Mouse (Mus musculus): ENCODE measurements around the gene Ccdc190. TPM values are rescaled to one million over a fixed set of nuclear protein-coding genes. Genes with fewer than 3 reads are reported as not detected.

Ccdc190 gene
- polyA plus RNA-seq, 1 experiment from 2014 or later, result 5.7 TPM

- no peak overlapping the region for H3K27ac ChIP-seq (ENCODE audit: low read length)
- no peaks in the 10 kb centered on the region for H3K9me3 ChIP-seq (replicated peaks; ENCODE audit: control insufficient read depth, low read length, poor library complexity, severe bottlenecking)
- no peak for ATAC-seq
- WGBS, result 40% methylated on average over 8 of the region's 8 CpGs
- H3K36me3 ChIP-seq (ENCODE audit: control insufficient read depth, insufficient read depth, low read length), result no peaks in the 10 kb centered on the region
- no peak overlapping the region for H3K4me2 ChIP-seq (ENCODE audit: low read length)
- no peak overlapping the region for H3K9ac ChIP-seq (ENCODE audit: low read depth, low read length)
- no peak overlapping the region for H3K4me3 ChIP-seq (ENCODE audit: low read depth, low read length)
- peaks cover 5% of the 10 kb centered on the region; the same call in 1 of the 2 replicates for H3K27me3 ChIP-seq (ENCODE audit: control insufficient read depth, insufficient read depth, low read depth, low read length)
- no peaks in the 10 kb centered on the region; the same call in 1 of the 2 replicates for H3K4me1 ChIP-seq (ENCODE audit: control insufficient read depth, insufficient read depth, low read length)
Observed at GRCm38 (mm10) chr1:169921710-169922211, 6.7 kb upstream of the Ccdc190 start.

GRCm38 (mm10) chr1:169924567-169924966 is 3.9 kb upstream of the Ccdc190 start:
- H3K27ac ChIP-seq (ENCODE audit: low read length), result no peak overlapping the region
- no peaks in the 10 kb centered on the region for H3K4me1 ChIP-seq (ENCODE audit: control insufficient read depth, insufficient read depth, low read length)
- no peaks in the 10 kb centered on the region for H3K36me3 ChIP-seq (ENCODE audit: control insufficient read depth, insufficient read depth, low read length)
- 82% methylated on average over 2 of the region's 2 CpGs for WGBS
- H3K9me3 ChIP-seq (replicated peaks; ENCODE audit: control insufficient read depth, low read length, poor library complexity, severe bottlenecking), result no peaks in the 10 kb centered on the region
- no peak overlapping the region for H3K4me2 ChIP-seq (ENCODE audit: low read length)
- ATAC-seq, result no peak
- no peak overlapping the region for H3K4me3 ChIP-seq (ENCODE audit: low read depth, low read length)
- H3K27me3 ChIP-seq (ENCODE audit: control insufficient read depth, insufficient read depth, low read depth, low read length), result peaks cover 5% of the 10 kb centered on the region; the same call in 1 of the 2 replicates
- H3K9ac ChIP-seq (ENCODE audit: low read depth, low read length), result no peak overlapping the region

- WGBS, result 19% methylated on average over 8 of the region's 8 CpGs
- H3K9me3 ChIP-seq (replicated peaks; ENCODE audit: control insufficient read depth, low read length, poor library complexity, severe bottlenecking), result no peaks in the 10 kb centered on the region
- H3K36me3 ChIP-seq (ENCODE audit: control insufficient read depth, insufficient read depth, low read length), result no peaks in the 10 kb centered on the region
- H3K4me2 ChIP-seq (ENCODE audit: low read length), result peak overlapping the region; percentile 30; the same call in 1 of the 2 replicates
- no peak overlapping the region for H3K4me3 ChIP-seq (ENCODE audit: low read depth, low read length)
- H3K4me1 ChIP-seq (ENCODE audit: control insufficient read depth, insufficient read depth, low read length), result peaks cover 10% of the 10 kb centered on the region
- no peak overlapping the region for H3K9ac ChIP-seq (ENCODE audit: low read depth, low read length)
- peak overlapping the region; percentile 15; the same call in 1 of the 2 replicates for H3K27ac ChIP-seq (ENCODE audit: low read length)
- ATAC-seq, result peak; percentile 68
- H3K27me3 ChIP-seq (ENCODE audit: control insufficient read depth, insufficient read depth, low read depth, low read length), result no peaks in the 10 kb centered on the region
Observed at GRCm38 (mm10) chr1:169927753-169928369, 587 bp upstream of the Ccdc190 start.

- Histone ChIP-seq H3K27ac (ENCODE audit: low read length) (peak overlapping the region; percentile 69), H3K4me2 (ENCODE audit: low read length) (peak overlapping the region; percentile 25; the same call in 1 of the 2 replicates)
- no peak for ATAC-seq
Observed at GRCm38 (mm10) chr1:169931698-169932097, 3.2 kb downstream of the Ccdc190 start.

GRCm38 (mm10) chr1:169932122-169932746 is 3.8 kb downstream of the Ccdc190 start:
- Histone ChIP-seq H3K4me2 (ENCODE audit: low read length) (peak overlapping the region; percentile 25), H3K9me3 (replicated peaks; ENCODE audit: control insufficient read depth, low read length, poor library complexity, severe bottlenecking) (no peaks in the 10 kb centered on the region), H3K4me3 (ENCODE audit: low read depth, low read length) (no peak overlapping the region), H3K4me1 (ENCODE audit: control insufficient read depth, insufficient read depth, low read length) (peaks cover 21% of the 10 kb centered on the region), H3K27ac (ENCODE audit: low read length) (peak overlapping the region; percentile 69), H3K27me3 (ENCODE audit: control insufficient read depth, insufficient read depth, low read depth, low read length) (no peaks in the 10 kb centered on the region), H3K9ac (ENCODE audit: low read depth, low read length) (peak overlapping the region; percentile 30; the same call in 1 of the 2 replicates), H3K36me3 (ENCODE audit: control insufficient read depth, insufficient read depth, low read length) (no peaks in the 10 kb centered on the region)
- ATAC-seq, result peak; percentile 51; the same call in 1 of the 2 replicates
- 38% methylated on average over 7 of the region's 7 CpGs for WGBS

More at GRCm38 (mm10) chr1:169931698-169932097, 3.2 kb downstream of the Ccdc190 start:
- Histone ChIP-seq H3K9me3 (replicated peaks; ENCODE audit: control insufficient read depth, low read length, poor library complexity, severe bottlenecking) (no peaks in the 10 kb centered on the region), H3K36me3 (ENCODE audit: control insufficient read depth, insufficient read depth, low read length) (no peaks in the 10 kb centered on the region), H3K9ac (ENCODE audit: low read depth, low read length) (no peak overlapping the region; the same call in 1 of the 2 replicates), H3K4me1 (ENCODE audit: control insufficient read depth, insufficient read depth, low read length) (peaks cover 21% of the 10 kb centered on the region), H3K4me3 (ENCODE audit: low read depth, low read length) (no peak overlapping the region), H3K27me3 (ENCODE audit: control insufficient read depth, insufficient read depth, low read depth, low read length) (no peaks in the 10 kb centered on the region)
- 82% methylated on average over 7 of the region's 7 CpGs for WGBS

GRCm38 (mm10) chr1:169934005-169934725 is 5.7 kb downstream of the Ccdc190 start:
- Histone ChIP-seq H3K36me3 (ENCODE audit: control insufficient read depth, insufficient read depth, low read length) (no peaks in the 10 kb centered on the region), H3K4me2 (ENCODE audit: low read length) (peak overlapping the region; percentile 49), H3K27ac (ENCODE audit: low read length) (peak overlapping the region; percentile 85), H3K4me3 (ENCODE audit: low read depth, low read length) (peak overlapping the region; percentile 23), H3K9me3 (replicated peaks; ENCODE audit: control insufficient read depth, low read length, poor library complexity, severe bottlenecking) (no peaks in the 10 kb centered on the region), H3K27me3 (ENCODE audit: control insufficient read depth, insufficient read depth, low read depth, low read length) (no peaks in the 10 kb centered on the region), H3K4me1 (ENCODE audit: control insufficient read depth, insufficient read depth, low read length) (peaks cover 23% of the 10 kb centered on the region), H3K9ac (ENCODE audit: low read depth, low read length) (peak overlapping the region; percentile 21; the same call in 1 of the 2 replicates)
- 18% methylated on average over 16 of the region's 16 CpGs for WGBS
- ATAC-seq, result peak; percentile 84

- Histone ChIP-seq H3K4me1 (ENCODE audit: control insufficient read depth, insufficient read depth, low read length) (peaks cover 6% of the 10 kb centered on the region), H3K36me3 (ENCODE audit: control insufficient read depth, insufficient read depth, low read length) (no peaks in the 10 kb centered on the region), H3K9me3 (replicated peaks; ENCODE audit: control insufficient read depth, low read length, poor library complexity, severe bottlenecking) (no peaks in the 10 kb centered on the region), H3K27ac (ENCODE audit: low read length) (no peak overlapping the region), H3K9ac (ENCODE audit: low read depth, low read length) (no peak overlapping the region), H3K4me3 (ENCODE audit: low read depth, low read length) (no peak overlapping the region), H3K27me3 (ENCODE audit: control insufficient read depth, insufficient read depth, low read depth, low read length) (no peaks in the 10 kb centered on the region), H3K4me2 (ENCODE audit: low read length) (no peak overlapping the region)
- WGBS, result 3% methylated on average over 2 of the region's 2 CpGs
- ATAC-seq, result no peak
Observed at GRCm38 (mm10) chr1:169939345-169939744, 10.9 kb downstream of the Ccdc190 start.

GRCm38 (mm10) chr1:169946004-169946403 is 17.6 kb downstream of the Ccdc190 start:
- Histone ChIP-seq H3K27me3 (ENCODE audit: control insufficient read depth, insufficient read depth, low read depth, low read length) (no peaks in the 10 kb centered on the region), H3K9me3 (replicated peaks; ENCODE audit: control insufficient read depth, low read length, poor library complexity, severe bottlenecking) (0 out of 2 replicates have a peak, but pooled peaks cover 5% of the 10 kb centered on the region), H3K4me2 (ENCODE audit: low read length) (no peak overlapping the region), H3K36me3 (ENCODE audit: control insufficient read depth, insufficient read depth, low read length) (no peaks in the 10 kb centered on the region), H3K4me3 (ENCODE audit: low read depth, low read length) (no peak overlapping the region), H3K4me1 (ENCODE audit: control insufficient read depth, insufficient read depth, low read length) (no peaks in the 10 kb centered on the region), H3K9ac (ENCODE audit: low read depth, low read length) (no peak overlapping the region), H3K27ac (ENCODE audit: low read length) (no peak overlapping the region)
- 81% methylated on average over 3 of the region's 3 CpGs for WGBS
- no peak for ATAC-seq

All from midbrain, embryonic 16.5 days (tissue).